Mouse (Mus musculus) ES-E14 (cell line): ENCODE measurements around the gene Ccl20.

ENCODE experiments used
- CHD2 ChIP-seq: IDR thresholded peaks from 2 replicates; pipeline ENCODE4 v1.6.1; 2014; ENCODE audit warnings: mild to moderate bottlenecking, low read depth, low read length, inconsistent platforms
- HCFC1 ChIP-seq: IDR thresholded peaks from 2 replicates; pipeline ENCODE4 v1.6.1; 2012; ENCODE audit warnings: low read length, inconsistent platforms, borderline replicate concordance; ENCODE audit not compliant: insufficient read depth
- MAFK ChIP-seq: IDR thresholded peaks from 2 replicates; pipeline ENCODE4 v1.6.1; 2014; ENCODE audit warnings: mild to moderate bottlenecking, low read depth, low read length, inconsistent platforms; ENCODE audit not compliant: insufficient read depth
- ZC3H11A ChIP-seq: IDR thresholded peaks from 2 replicates; pipeline ENCODE4 v1.6.1; 2012; ENCODE audit warnings: low read depth, mild to moderate bottlenecking, inconsistent platforms, low read length, borderline replicate concordance
- ZNF384 ChIP-seq: IDR thresholded peaks from 2 replicates; pipeline ENCODE4 v1.6.1; 2012; ENCODE audit warnings: low read depth, low read length, inconsistent platforms

GRCm38 (mm10) chr1:83116447-83117137 lies at the start of gene Ccl20:
- TF ChIP-seq ZC3H11A (no peak), ZNF384 (no peak), HCFC1 (no peak), CHD2 (no peak), MAFK (no peak)
